Mouse (Mus musculus) E14TG2a.4 (cell line): ENCODE measurements around the gene Mapkapk2.

Experiments used
- H3K27me3 ChIP-seq: 2 replicates; pipeline ENCODE4 v1.6.1; 2014; ENCODE audit warnings: low read length, control low read depth; ENCODE audit not compliant: insufficient read depth
- H3K36me3 ChIP-seq: 2 replicates; pipeline ENCODE4 v1.6.1; 2014; ENCODE audit warnings: low read length, control low read depth; ENCODE audit not compliant: insufficient read depth
- H3K4me1 ChIP-seq: replicated peaks from 2 replicates; pipeline ENCODE4 v1.6.1; 2014; ENCODE audit warnings: low read depth, low read length, control low read depth
- H3K4me3 ChIP-seq: replicated peaks from 2 replicates; pipeline ENCODE4 v1.5.1; 2014; ENCODE audit warnings: mild to moderate bottlenecking, low read length
- H3K9me3 ChIP-seq: 2 replicates; pipeline ENCODE4 v1.6.1; 2014; ENCODE audit warnings: low read length, control low read depth
- CTCF ChIP-seq: conservative IDR thresholded peaks from 2 replicates; pipeline ENCODE4 v1.5.1; 2014; ENCODE audit warnings: low read length
- NANOG ChIP-seq: IDR thresholded peaks from 2 replicates; pipeline ENCODE4 v1.6.1; 2014; ENCODE audit warnings: borderline replicate concordance, low read length, mixed read lengths
- POU5F1 ChIP-seq: IDR thresholded peaks from 2 replicates; pipeline ENCODE4 v1.6.1; 2014; ENCODE audit warnings: low read length, borderline replicate concordance

The Mapkapk2 gene

DNA sequence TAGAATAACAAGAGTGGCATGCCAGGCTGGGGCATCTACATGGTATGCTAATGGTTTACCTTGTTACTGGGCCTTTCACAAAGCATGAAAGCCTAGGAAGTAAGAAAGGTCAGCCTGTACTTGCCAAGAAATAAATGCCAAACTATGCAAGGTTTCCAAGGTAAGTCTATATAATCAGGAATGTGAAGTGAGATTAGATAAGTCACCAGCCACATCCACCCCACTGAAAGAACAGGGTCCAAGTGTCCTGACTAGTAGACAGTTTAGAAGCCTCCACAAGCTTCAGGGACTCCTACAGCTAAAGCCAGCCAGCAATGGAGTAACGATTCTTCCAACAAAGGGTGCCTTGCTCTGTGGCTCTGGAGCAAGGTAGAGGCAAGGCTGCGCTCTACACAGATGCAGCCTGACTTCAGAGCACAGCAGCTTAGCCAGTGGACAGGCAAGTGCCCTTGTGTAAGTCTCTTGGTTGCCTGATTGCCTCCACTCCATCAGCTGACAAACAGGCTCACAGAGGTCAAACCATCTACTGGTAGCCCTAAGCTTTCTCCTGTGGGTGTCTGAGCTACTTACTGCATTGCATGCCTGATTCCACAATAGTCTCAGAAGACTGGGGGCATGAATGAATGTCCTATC is 51.8 kb downstream of the Mapkapk2 start:
- Histone ChIP-seq H3K4me3 (no peak overlapping the region), H3K9me3 (no peaks in the 10 kb centered on the region), H3K4me1 (no peaks in the 10 kb centered on the region), H3K27me3 (no peaks in the 10 kb centered on the region), H3K36me3 (no peaks in the 10 kb centered on the region)
- no peak for TF ChIP-seq POU5F1
- TF ChIP-seq CTCF: no peak
- no peak for TF ChIP-seq NANOG

DNA sequence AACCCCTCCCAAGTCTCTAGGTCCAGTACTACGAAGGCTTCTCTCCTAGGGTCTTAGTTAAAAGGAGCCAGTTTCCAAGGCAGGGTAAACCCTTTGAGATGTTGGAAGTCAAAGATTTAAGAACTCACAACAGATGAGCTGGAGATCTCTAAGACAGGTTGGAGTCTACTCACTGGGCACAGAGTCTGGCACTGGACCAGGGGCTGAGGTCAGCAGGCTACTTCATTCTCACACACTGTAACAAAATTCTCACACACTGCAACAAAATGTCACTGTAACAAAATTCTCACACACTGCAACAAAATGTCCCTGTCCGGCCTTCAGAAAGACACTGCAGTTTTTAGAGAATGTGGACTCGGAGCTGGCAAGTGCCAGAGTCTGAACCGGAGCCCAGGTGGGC is 54.0 kb downstream of the Mapkapk2 start:
- Histone ChIP-seq H3K9me3 (no peaks in the 10 kb centered on the region), H3K4me1 (no peaks in the 10 kb centered on the region), H3K27me3 (no peaks in the 10 kb centered on the region), H3K36me3 (no peaks in the 10 kb centered on the region), H3K4me3 (no peak overlapping the region)
- no peak for TF ChIP-seq POU5F1
- no peak for TF ChIP-seq NANOG
- no peak for TF ChIP-seq CTCF

DNA sequence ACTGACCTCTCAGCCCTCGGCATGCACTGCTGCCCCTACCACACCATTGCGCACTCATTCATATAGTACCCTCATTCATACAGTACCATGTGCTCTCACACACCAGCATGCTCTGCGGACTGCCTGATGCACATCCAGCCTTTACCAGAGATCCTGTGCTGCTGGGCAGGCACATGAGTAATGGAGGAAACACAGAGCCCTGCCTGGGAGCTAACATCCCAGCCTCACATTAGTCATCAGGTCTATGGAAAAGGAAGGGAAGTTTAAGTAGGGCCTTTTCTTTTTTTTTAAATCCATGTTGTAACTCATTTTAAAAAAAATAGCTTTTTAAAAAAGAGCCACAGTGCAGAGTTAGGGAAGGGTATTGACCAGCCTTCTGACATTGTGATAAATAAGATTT is 54.9 kb downstream of the Mapkapk2 start:
- H3K36me3 ChIP-seq: no peaks in the 10 kb centered on the region
- H3K4me3 ChIP-seq: no peak overlapping the region
- H3K27me3 ChIP-seq: no peaks in the 10 kb centered on the region
- TF ChIP-seq POU5F1 (no peak), CTCF (no peak), NANOG (no peak)
- H3K9me3 ChIP-seq: no peaks in the 10 kb centered on the region
- H3K4me1 ChIP-seq: no peaks in the 10 kb centered on the region

DNA sequence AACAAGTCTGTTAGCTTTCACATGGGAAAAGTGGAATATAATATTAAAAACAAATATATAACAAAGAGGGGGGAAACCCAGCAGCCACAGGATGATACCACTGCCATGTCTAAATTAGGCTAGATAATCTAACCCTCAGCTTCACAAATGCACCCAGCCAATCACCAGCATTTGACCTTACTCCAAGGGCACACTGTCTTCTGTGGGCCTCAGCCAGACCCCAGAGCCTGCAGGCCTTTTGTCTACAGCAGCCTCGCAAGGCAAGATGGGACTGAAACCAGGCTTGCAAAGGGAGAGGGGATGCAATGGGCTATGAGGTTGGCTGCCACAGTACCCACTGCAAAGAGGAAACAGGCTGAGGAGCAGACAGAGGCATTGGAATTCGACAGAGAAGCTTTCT is 55.4 kb downstream of the Mapkapk2 start:
- TF ChIP-seq NANOG (no peak), CTCF (no peak), POU5F1 (no peak)
- Histone ChIP-seq H3K9me3 (no peaks in the 10 kb centered on the region), H3K4me3 (no peak overlapping the region), H3K4me1 (no peaks in the 10 kb centered on the region), H3K36me3 (no peaks in the 10 kb centered on the region), H3K27me3 (no peaks in the 10 kb centered on the region)

DNA sequence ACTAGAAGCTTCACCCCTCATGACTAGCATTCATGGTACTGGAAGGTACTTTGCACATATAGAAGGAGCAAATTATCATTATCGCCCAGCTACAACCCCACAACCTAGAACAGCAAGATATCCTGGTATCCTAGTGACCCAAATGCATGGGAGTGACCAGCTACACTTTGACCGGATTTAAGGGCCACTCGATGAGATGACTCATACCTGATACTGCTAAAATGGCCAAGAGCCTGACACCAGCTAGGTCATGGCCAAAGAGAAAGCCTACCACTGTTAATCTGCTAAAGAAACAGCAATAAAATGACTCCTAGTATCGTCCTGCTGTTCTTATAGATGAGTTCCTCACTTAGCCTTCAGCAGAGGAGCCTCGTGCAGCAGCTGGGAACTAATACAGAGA is 58.1 kb downstream of the Mapkapk2 start:
- TF ChIP-seq POU5F1: no peak
- no peak for TF ChIP-seq NANOG
- no peak for TF ChIP-seq CTCF
- no peak overlapping the region for H3K4me3 ChIP-seq
- H3K9me3 ChIP-seq: no peaks in the 10 kb centered on the region; the same call in 1 of the 2 replicates
- H3K27me3 ChIP-seq: no peaks in the 10 kb centered on the region
- H3K4me1 ChIP-seq: no peaks in the 10 kb centered on the region
- no peaks in the 10 kb centered on the region for H3K36me3 ChIP-seq

DNA sequence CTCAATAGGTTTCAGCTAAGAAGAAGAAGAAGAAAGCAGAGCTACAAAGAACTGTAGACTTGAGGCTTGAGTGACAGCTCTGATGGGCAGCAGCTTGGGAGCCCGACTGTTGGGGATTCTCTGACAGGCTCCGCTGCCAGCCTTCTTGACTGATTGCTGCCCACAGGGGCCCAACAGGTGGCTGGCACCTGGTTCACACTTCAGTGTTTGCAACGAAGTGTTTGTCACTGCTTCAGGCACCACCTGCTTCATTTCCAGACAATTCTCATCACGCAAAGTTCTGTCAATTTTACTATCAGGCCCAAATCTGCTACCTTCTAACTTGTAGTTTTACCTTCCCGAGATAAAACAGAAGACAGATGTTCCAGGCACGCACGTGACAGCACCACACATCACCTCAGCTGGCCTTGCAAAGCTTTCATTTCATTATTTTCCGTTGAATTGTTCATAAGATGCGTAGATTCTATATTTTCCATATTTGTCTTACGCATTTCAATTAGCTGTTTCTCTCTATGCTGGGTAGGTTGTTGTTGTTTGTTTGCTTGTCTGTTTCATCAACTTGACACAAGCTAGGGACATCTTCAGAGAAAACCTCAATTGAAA is 59.1 kb downstream of the Mapkapk2 start:
- Histone ChIP-seq H3K36me3 (no peaks in the 10 kb centered on the region), H3K4me1 (no peaks in the 10 kb centered on the region), H3K27me3 (no peaks in the 10 kb centered on the region), H3K9me3 (no peaks in the 10 kb centered on the region; the same call in 1 of the 2 replicates), H3K4me3 (no peak overlapping the region)
- no peak for TF ChIP-seq POU5F1
- no peak for TF ChIP-seq CTCF
- no peak for TF ChIP-seq NANOG

DNA sequence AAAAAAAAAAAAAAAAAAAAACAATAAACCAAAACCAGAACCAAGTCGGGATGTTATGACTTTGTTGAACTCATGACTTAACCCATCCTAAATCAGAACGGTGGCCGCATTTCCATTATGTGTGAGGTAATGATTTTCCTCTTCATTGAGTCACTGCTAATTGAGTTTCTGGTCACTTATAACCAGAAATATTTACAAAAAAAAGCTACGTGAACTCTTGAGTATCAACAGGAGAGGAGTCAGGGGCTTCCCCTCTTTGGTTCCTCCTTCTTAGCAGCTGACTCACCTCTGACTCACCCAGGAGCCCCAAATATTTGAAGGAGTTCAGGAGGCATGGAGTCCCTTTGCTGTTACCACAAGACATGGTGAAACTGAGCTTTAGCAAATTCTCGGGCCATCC is 59.6 kb downstream of the Mapkapk2 start:
- TF ChIP-seq CTCF: no peak
- TF ChIP-seq POU5F1: no peak
- no peak for TF ChIP-seq NANOG
- Histone ChIP-seq H3K9me3 (no peaks in the 10 kb centered on the region; the same call in 1 of the 2 replicates), H3K36me3 (no peaks in the 10 kb centered on the region), H3K4me1 (no peaks in the 10 kb centered on the region), H3K27me3 (no peaks in the 10 kb centered on the region), H3K4me3 (no peak overlapping the region)

DNA sequence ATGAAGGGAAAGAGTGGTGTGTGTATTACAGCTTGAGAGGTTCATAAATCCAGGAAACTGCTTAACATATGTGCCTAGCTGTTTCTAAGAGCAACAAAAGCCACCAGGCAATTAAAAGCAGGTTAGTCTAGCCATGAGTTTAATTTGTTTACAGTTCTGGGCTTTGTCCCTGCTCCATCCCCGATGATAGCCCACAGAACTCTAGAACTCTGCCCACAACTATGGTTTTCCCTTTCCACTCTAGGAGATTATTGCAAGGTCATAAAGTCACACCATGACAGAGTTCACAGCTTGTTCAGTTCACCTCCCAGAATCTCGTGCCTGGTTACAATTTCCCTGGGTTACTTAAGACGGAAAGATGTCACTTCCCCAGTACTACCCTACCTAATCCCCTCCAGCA is 66.4 kb downstream of the Mapkapk2 start:
- Histone ChIP-seq H3K4me1 (no peaks in the 10 kb centered on the region), H3K9me3 (no peaks in the 10 kb centered on the region; the same call in 1 of the 2 replicates), H3K27me3 (no peaks in the 10 kb centered on the region), H3K4me3 (no peak overlapping the region), H3K36me3 (no peaks in the 10 kb centered on the region)
- TF ChIP-seq POU5F1 (no peak), CTCF (no peak), NANOG (no peak)

DNA sequence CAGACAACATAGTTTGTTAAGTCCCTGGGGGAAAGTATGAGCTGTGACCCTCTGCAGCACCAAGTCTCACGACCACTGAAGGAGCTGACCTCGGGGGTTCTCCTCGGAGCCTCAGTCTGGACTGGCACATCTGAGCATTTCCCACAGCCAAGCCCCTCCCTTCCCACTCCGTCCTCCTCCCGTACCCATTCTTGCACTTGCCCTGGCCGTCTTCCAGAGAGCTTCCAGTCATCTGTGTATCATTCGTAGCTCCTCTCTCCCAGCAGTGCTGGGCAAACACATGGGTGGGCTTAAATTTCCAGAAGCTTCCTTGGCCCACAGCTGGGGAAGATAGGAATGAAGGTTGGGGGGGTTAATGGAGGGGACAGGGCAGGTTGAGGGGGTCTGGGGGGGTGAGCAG is 67.4 kb downstream of the Mapkapk2 start:
- H3K27me3 ChIP-seq: no peaks in the 10 kb centered on the region
- no peaks in the 10 kb centered on the region; the same call in 1 of the 2 replicates for H3K9me3 ChIP-seq
- H3K4me1 ChIP-seq: 0 out of 2 replicates have a peak, but pooled peaks cover 4% of the 10 kb centered on the region

More for the DNA sequence above, 67.4 kb downstream of the Mapkapk2 start:
- TF ChIP-seq CTCF (no peak), POU5F1 (no peak), NANOG (no peak)
- no peak overlapping the region for H3K4me3 ChIP-seq
- H3K36me3 ChIP-seq: no peaks in the 10 kb centered on the region
